Mouse (Mus musculus) testis, adult 2 months (tissue): ENCODE data around the gene Arvcf. TPM values are rescaled to one million over a fixed set of nuclear protein-coding genes. Genes with fewer than 3 reads are reported as not detected.

Experiments used
- H3K27ac ChIP-seq: fragments of 200-500 bp; 2 replicates; pipeline ENCODE4 v1.5.1; 2012; ENCODE audit warnings: low read depth, low read length; ENCODE audit not compliant: control insufficient read depth, insufficient read depth
- H3K27me3 ChIP-seq: fragments of 200-500 bp; 2 replicates; pipeline ENCODE4 v1.6.1; 2012; ENCODE audit warnings: mild to moderate bottlenecking, low read length, moderate library complexity; ENCODE audit not compliant: control insufficient read depth, insufficient read depth
- H3K36me3 ChIP-seq: fragments of 200-500 bp; 2 replicates; pipeline ENCODE4 v1.6.1; 2012; ENCODE audit warnings: mild to moderate bottlenecking, low read length; ENCODE audit not compliant: control insufficient read depth, insufficient read depth
- H3K4me1 ChIP-seq: fragments of 200-500 bp; 2 replicates; pipeline ENCODE4 v1.6.1; 2012; ENCODE audit warnings: low read length; ENCODE audit not compliant: control insufficient read depth, insufficient read depth
- H3K4me3 ChIP-seq: fragments of 200-500 bp; 2 replicates; pipeline ENCODE4 v1.5.1; 2012; ENCODE audit warnings: low read depth, mild to moderate bottlenecking, low read length, moderate library complexity, mixed read lengths; ENCODE audit not compliant: control insufficient read depth
- CTCF ChIP-seq: fragments of 200-500 bp; IDR thresholded peaks from 2 replicates; pipeline ENCODE4 v1.5.1; 2012; ENCODE audit warnings: low read depth, mild to moderate bottlenecking, inconsistent platforms, low read length, moderate library complexity; ENCODE audit not compliant: control insufficient read depth, insufficient read depth, insufficient replicate concordance
- POLR2A ChIP-seq: fragments of 200-500 bp; IDR thresholded peaks from 2 replicates; pipeline ENCODE4 v1.6.1; 2012; ENCODE audit warnings: low read depth, mild to moderate bottlenecking, inconsistent platforms, low read length, moderate library complexity; ENCODE audit not compliant: control insufficient read depth
- polyA plus RNA-seq: library from polyadenylated mRNA; depleted of rRNA; stranded (reverse); fragments of >200 nt; gene quantifications from 2 replicates; pipeline ENCODE4 v1.2.3, GENCODE M21; 2012

Gene Arvcf
- polyA plus RNA-seq, 1 experiment: 7.8 TPM

DNA sequence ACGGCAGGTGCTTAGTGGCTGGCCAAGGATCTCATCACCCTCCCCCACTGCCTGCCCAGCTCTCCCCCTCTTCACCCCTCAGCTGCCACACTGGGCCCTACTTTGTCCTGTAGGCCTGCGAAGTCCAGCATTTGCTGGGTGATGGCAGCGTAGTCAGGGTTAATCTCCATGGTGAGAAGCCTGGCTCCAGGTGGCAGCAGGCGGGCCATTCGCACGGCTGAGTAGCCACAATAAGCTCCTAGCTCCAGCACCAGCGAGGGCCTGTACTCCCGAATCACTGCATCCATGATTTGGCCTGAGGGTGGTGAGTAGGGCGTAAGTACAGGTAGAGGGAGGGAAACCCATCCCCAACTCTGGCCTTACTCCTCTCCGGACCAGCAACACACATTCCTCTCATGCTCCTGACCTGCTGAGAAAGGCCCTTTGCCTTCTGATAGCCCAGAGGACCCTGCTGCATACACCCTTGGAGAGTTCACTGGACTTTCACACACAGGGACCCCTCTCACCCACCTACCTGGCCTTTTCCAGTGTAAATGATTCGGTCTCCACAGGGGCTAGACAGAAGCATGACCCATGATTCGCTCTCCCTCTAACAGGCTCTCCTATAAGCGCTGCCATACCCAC, 63.2 kb downstream of the Arvcf start:
- no peak overlapping the region for H3K27ac ChIP-seq
- no peaks in the 10 kb centered on the region for H3K36me3 ChIP-seq
- H3K4me3 ChIP-seq: no peak overlapping the region
- peaks cover 3% of the 10 kb centered on the region for H3K4me1 ChIP-seq
- no peaks in the 10 kb centered on the region for H3K27me3 ChIP-seq
- no peak for TF ChIP-seq CTCF
- no peak for TF ChIP-seq POLR2A

GRCm38 (mm10) chr16:18411802-18412476, 64.0 kb downstream of the Arvcf start:
- H3K4me3 ChIP-seq: no peak overlapping the region
- no peak overlapping the region for H3K27ac ChIP-seq
- TF ChIP-seq POLR2A: no peak
- no peak for TF ChIP-seq CTCF
- H3K4me1 ChIP-seq: peaks cover 3% of the 10 kb centered on the region
- no peaks in the 10 kb centered on the region for H3K27me3 ChIP-seq
- no peaks in the 10 kb centered on the region for H3K36me3 ChIP-seq

DNA sequence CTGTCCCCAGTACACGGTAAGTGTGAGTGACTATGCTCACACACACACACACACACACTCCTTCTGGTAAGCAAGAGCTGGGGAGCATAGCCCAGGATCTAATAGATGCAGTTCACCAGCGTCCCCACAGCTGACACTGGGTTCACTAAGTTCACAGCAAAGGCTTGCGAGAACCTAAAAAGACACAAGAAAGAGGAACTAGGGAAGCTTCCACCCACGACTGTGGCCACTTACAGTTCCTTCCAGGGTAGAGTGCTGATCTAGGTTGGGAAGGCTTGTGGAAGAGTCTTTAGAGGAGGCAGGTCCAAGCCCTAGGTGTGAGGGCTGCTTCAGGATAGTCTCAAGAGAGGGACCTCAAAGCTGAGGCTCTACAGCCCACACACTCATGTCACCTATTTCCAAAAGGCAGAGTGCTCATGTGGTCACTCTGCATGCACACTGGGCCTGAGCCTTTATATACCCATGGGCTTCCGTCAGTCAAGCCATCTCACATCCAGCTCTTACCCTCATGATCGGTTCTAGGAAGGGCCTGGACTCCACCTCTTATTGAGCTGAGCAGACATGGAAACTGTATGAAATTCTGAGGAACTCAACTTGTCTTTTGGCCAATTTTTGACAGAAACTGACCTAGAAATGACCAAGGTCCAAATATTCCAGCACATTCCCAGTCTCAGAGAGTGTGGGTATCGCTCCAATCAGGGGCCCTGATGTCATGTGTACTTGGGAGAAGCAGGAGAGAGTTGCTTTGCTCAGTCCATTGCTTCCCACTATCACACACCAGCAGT, 65.2 kb downstream of the Arvcf start:
- Histone ChIP-seq H3K36me3 (no peaks in the 10 kb centered on the region), H3K27me3 (no peaks in the 10 kb centered on the region)
- TF ChIP-seq CTCF (no peak), POLR2A (no peak)

GRCm38 (mm10) chr16:18416094-18416761, 68.2 kb downstream of the Arvcf start:
- peaks cover 3% of the 10 kb centered on the region for H3K4me1 ChIP-seq
- H3K36me3 ChIP-seq: no peaks in the 10 kb centered on the region
- no peak overlapping the region for H3K4me3 ChIP-seq
- peak overlapping the region; percentile 64 for H3K27ac ChIP-seq
- TF ChIP-seq CTCF: no peak
- no peak for TF ChIP-seq POLR2A
- no peaks in the 10 kb centered on the region for H3K27me3 ChIP-seq

More for the DNA sequence above, 65.2 kb downstream of the Arvcf start:
- Histone ChIP-seq H3K4me1 (peaks cover 3% of the 10 kb centered on the region), H3K4me3 (no peak overlapping the region), H3K27ac (no peak overlapping the region)

GRCm38 (mm10) chr16:18416837-18417236, 68.9 kb downstream of the Arvcf start:
- Histone ChIP-seq H3K36me3 (no peaks in the 10 kb centered on the region), H3K4me1 (no peaks in the 10 kb centered on the region), H3K27me3 (no peaks in the 10 kb centered on the region), H3K27ac (peak overlapping the region; percentile 64), H3K4me3 (no peak overlapping the region)
- TF ChIP-seq CTCF: no peak

- Histone ChIP-seq H3K4me1 (no peaks in the 10 kb centered on the region), H3K36me3 (no peaks in the 10 kb centered on the region)
- TF ChIP-seq CTCF (no peak), POLR2A (no peak)
Measured at GRCm38 (mm10) chr16:18417491-18417890, 69.5 kb downstream of the Arvcf start.

DNA sequence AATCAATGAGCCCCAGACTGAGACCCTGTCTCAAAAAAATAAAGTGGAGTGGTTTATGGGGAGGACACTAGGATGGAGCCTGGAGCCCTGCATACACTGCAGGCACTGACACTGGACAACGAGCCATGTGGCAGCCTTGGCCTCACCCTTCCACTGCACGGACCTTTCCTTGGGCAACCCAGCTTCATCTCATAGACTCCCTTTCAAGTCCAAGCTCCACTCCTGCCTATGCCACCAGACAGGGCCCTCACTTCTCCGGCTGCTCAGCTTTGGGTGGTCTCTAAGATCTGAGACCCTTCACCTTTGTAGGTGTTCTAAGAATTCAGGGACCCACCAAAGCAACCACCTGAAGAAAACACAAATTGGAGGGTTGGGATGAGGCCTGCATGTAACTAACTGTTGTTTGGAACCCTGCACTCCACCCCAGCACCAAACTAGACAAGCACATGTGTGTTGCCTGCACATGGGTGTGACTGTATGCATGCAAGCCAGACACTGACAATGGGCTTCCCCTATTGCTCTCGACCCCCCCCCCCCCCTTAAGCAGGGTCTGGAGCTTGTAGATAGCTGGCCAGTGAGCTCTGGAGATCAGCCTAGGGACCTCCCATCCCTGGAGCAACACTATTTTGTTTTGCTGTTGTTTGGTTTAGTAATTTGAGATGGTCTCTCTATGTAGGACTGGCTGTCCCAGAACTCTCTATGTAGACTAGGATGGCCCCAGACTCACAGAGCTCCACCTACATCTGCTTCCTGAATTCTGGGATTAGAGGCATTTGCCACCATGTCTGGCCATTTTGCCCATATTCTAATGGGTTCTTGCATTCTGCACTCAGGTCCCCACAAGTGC, 71.0 kb downstream of the Arvcf start:
- Histone ChIP-seq H3K27me3 (no peaks in the 10 kb centered on the region), H3K27ac (no peak overlapping the region), H3K4me1 (no peaks in the 10 kb centered on the region), H3K4me3 (no peak overlapping the region), H3K36me3 (no peaks in the 10 kb centered on the region)
- TF ChIP-seq POLR2A: no peak
- no peak for TF ChIP-seq CTCF

More at GRCm38 (mm10) chr16:18417491-18417890, 69.5 kb downstream of the Arvcf start:
- Histone ChIP-seq H3K27ac (no peak overlapping the region), H3K4me3 (no peak overlapping the region), H3K27me3 (no peaks in the 10 kb centered on the region)
